Mouse (Mus musculus) testis, adult 2 months (tissue): ENCODE results near the gene Lgals12.

Experiments used
- CTCF ChIP-seq: fragments of 200-500 bp; IDR thresholded peaks from 2 replicates; pipeline ENCODE4 v1.5.1; 2012; ENCODE audit warnings: low read depth, mild to moderate bottlenecking, inconsistent platforms, low read length, moderate library complexity; ENCODE audit not compliant: control insufficient read depth, insufficient read depth, insufficient replicate concordance
- POLR2A ChIP-seq: fragments of 200-500 bp; IDR thresholded peaks from 2 replicates; pipeline ENCODE4 v1.6.1; 2012; ENCODE audit warnings: low read depth, mild to moderate bottlenecking, inconsistent platforms, low read length, moderate library complexity; ENCODE audit not compliant: control insufficient read depth

DNA sequence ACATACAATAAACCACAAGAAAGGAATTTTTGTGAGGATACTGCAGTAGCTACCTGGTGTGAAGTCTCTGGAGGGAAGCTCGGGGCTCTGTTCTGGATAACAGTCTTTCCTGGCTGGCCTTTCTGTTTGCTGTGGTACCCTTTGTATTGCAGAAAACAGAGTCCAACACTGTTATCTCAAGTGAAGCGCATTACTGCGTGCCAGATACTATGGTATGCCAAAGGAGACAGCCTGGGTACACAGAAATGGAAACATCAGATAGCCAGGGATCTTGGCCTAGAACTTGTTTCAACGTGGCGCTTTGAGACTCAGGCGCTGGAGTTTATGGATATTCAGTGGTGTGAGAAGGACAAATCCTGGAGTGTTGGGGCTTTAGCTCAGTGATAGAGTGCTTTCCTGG, 21.2 kb downstream of the Lgals12 start:
- TF ChIP-seq CTCF = no peak
- no peak for TF ChIP-seq POLR2A
